In the genomic region with DNA sequence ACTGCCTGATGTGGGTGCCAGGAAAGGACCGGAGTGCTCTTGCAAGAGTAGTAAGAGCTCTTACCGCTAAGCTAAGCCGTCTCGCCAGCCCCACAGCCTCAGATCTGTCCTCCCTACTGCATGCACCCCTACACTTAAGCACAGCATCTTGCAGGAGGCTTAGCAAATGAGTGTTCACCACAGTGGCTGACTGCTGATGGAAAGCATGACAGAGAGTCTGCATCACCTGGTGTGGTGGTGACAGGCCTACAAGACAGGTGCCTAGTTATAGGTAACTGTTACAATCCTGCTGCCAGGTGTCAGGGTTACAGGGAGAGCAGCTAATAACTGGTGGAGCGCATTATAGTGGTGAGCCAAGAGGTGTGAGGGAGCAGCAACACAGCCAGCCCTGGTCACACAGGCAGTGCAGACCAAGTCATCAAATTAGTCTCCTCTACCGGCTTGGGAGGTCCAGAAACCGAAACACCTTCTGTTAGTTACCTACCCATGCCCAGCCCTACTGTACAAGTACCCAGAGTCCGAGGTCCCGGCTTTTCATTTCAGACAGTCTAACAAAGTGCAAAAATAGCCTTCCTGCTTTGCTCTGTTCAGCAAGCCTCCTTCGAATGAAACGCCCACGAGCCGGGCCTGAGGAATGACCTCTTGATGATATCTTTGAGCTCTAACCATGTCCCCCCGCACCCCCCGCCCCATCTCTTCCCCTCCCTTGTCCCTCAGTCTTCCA, we compare ENCODE assay signal across 9 mouse cellular contexts. TPM values are rescaled to one million over a fixed set of nuclear protein-coding genes. Genes with fewer than 3 reads are reported as not detected.
DNase-seq lines count a peak whose midpoint lies in the region; ATAC-seq and TF ChIP-seq lines count a peak whose summit lies in the region.
"Had no signal": no experiment of that assay in that cellular context is flagged by ENCODE, and none has a peak within 500 bp of the region (broad histone marks: within the 10 kb centered on the region; RNA-seq: fewer than 3 reads in every experiment).

No protein-coding gene starts in this region.

- no peak for DNase-seq in heart, adult 2 months
- DNase-seq in heart, postnatal 4 days, result no peak
- peak; percentile 56 for DNase-seq in brain, adult 2 months (ENCODE audit: low read depth, low spot score)
- DNase-seq in hindbrain, postnatal 0 days (ENCODE audit: low spot score), result peak; percentile 35
- DNase-seq in midbrain, embryonic 11.5 days (ENCODE audit: low spot score, missing footprints), result peak; percentile 94
- DNase-seq in ovary, postnatal 36 days (ENCODE audit: low spot score), result no peak
- DNase-seq in left cerebral cortex, postnatal 10 days (ENCODE audit: extremely low spot score in 1 of 2, low spot score in 2 of 2), result no peak
- DNase-seq in testis, postnatal 10 days (ENCODE audit: low spot score), result no peak

- H3K9me3 ChIP-seq in hindbrain, postnatal 0 days (ENCODE audit: low read length), result no peaks in the 10 kb centered on the region
- H3K9me3 ChIP-seq in midbrain, embryonic 11.5 days (ENCODE audit: control insufficient read depth, low read length), result no peaks in the 10 kb centered on the region
- H3K9me3 ChIP-seq: G1E had no signal

- peak overlapping the region; percentile 95 for H3K4me3 ChIP-seq in heart, adult 2 months
- H3K4me3 ChIP-seq in hindbrain, postnatal 0 days (ENCODE audit: low read length), result peak overlapping the region; percentile 84
- peak overlapping the region; percentile 70 for H3K4me3 ChIP-seq in midbrain, embryonic 11.5 days (ENCODE audit: low read depth, low read length)

- no peak for TF ChIP-seq EP300 in heart, adult 2 months (IDR thresholded peaks at IDR 0.05; ENCODE audit: insufficient read depth, low read depth, low read length)

- TF ChIP-seq POLR2A in heart, adult 2 months (IDR thresholded peaks at IDR 0.05; ENCODE audit: insufficient read depth, low read depth, low read length), result no peak

- peak overlapping the region; percentile 83 for H3K27ac ChIP-seq in heart, adult 2 months
- H3K27ac ChIP-seq in hindbrain, postnatal 0 days, result peak overlapping the region; percentile 86
- peak overlapping the region; percentile 83 for H3K27ac ChIP-seq in midbrain, embryonic 11.5 days (ENCODE audit: low read depth, low read length)

- 13% methylated on average over 15 of the region's 15 CpGs for WGBS in heart, adult 2 months
- 11% methylated on average over 15 of the region's 15 CpGs for WGBS in hindbrain, postnatal 0 days
- 15% methylated on average over 15 of the region's 15 CpGs for WGBS in midbrain, embryonic 11.5 days

- no peaks in the 10 kb centered on the region for H3K36me3 ChIP-seq in heart, adult 2 months (ENCODE audit: control insufficient read depth, insufficient read depth, low read length)
- H3K36me3 ChIP-seq in hindbrain, postnatal 0 days (ENCODE audit: insufficient read depth, low read length), result no peaks in the 10 kb centered on the region
- no peaks in the 10 kb centered on the region for H3K36me3 ChIP-seq in midbrain, embryonic 11.5 days (ENCODE audit: control insufficient read depth, insufficient read depth, low read length)
- H3K36me3 ChIP-seq: G1E had no signal

- H3K4me1 ChIP-seq in heart, adult 2 months (ENCODE audit: control insufficient read depth, insufficient read depth, low read length), result peaks cover 16% of the 10 kb centered on the region
- H3K4me1 ChIP-seq in hindbrain, postnatal 0 days (ENCODE audit: insufficient read depth, low read length), result peaks cover 26% of the 10 kb centered on the region
- H3K4me1 ChIP-seq in midbrain, embryonic 11.5 days (ENCODE audit: control insufficient read depth, insufficient read depth, low read length), result peaks cover 22% of the 10 kb centered on the region

- ATAC-seq in hindbrain, postnatal 0 days, result peak; percentile 27; the same call in 1 of the 2 replicates
- ATAC-seq in midbrain, embryonic 11.5 days (ENCODE audit: low FRiP score), result peak; percentile 10

- no peak for TF ChIP-seq CTCF in heart, adult 2 months (IDR thresholded peaks at IDR 0.05)
- no peak for TF ChIP-seq CTCF in hindbrain, postnatal 0 days (IDR thresholded peaks at IDR 0.05; ENCODE audit: low read depth)

- H3K9ac ChIP-seq in heart, adult 2 months (ENCODE audit: low read depth, low read length), result peak overlapping the region; percentile 75
- peak overlapping the region; percentile 81 for H3K9ac ChIP-seq in hindbrain, postnatal 0 days (replicated peaks; ENCODE audit: low read length)
- H3K9ac ChIP-seq in midbrain, embryonic 11.5 days (ENCODE audit: low read length), result peak overlapping the region; percentile 96

- H3K79me2 ChIP-seq in heart, adult 2 months (replicated peaks; ENCODE audit: control insufficient read depth, insufficient read depth, low read length), result peaks cover 1% of the 10 kb centered on the region; the same call in 1 of the 2 replicates

- no peaks in the 10 kb centered on the region for H3K27me3 ChIP-seq in heart, adult 2 months (ENCODE audit: control insufficient read depth, insufficient read depth, low read length)
- H3K27me3 ChIP-seq in hindbrain, postnatal 0 days (ENCODE audit: insufficient read depth, low read length), result no peaks in the 10 kb centered on the region
- no peaks in the 10 kb centered on the region; the same call in 1 of the 2 replicates for H3K27me3 ChIP-seq in midbrain, embryonic 11.5 days (ENCODE audit: control insufficient read depth, insufficient read depth, low read length)

- intact Hi-C loops in heart, adult 2 months (cut with DNase I), result loop anchor here (2.0 kb wide), 1 partner anchor 38 kb away; no protein-coding TSS in a partner anchor
- intact Hi-C loops in left cerebral cortex, postnatal 10 days (cut with DNase I), result loop anchor here (5.0 kb wide), 1 partner anchor 37 kb away; no protein-coding TSS in a partner anchor

- peak overlapping the region; percentile 96 for H3K4me2 ChIP-seq in hindbrain, postnatal 0 days (ENCODE audit: low read depth, low read length)
- H3K4me2 ChIP-seq in midbrain, embryonic 11.5 days, result peak overlapping the region; percentile 99

RNA-seq across cellular contexts. Expression of a gene that starts 0.8 kb away (rescaled TPM):
- total RNA-seq in heart, adult 2 months (2021), result 10 to 100 TPM; 19.5 to 20.0 TPM
- polyA plus RNA-seq in heart, adult 2 months (2012; rRNA removed), result 21.0 and 21.5 TPM in 2 replicates
- total RNA-seq in heart, postnatal 4 days (2021), result 10 to 100 TPM; 45.4 to 46.0 TPM
- total RNA-seq in hindbrain, postnatal 0 days (2014; rRNA removed), result 49.8 and 52.7 TPM in 2 replicates
- 20.8 and 23.5 TPM in 2 replicates for polyA plus RNA-seq in hindbrain, postnatal 0 days (2015; fragmentation: Nextera tagmentation; extraction: Ambion mirVana)
- 10.3 and 10.6 TPM in 2 replicates for polyA plus RNA-seq in midbrain, embryonic 11.5 days (2014; fragmentation: Nextera tagmentation; extraction: Ambion mirVana)
- total RNA-seq in left cerebral cortex, postnatal 10 days (2021), result 10 to 100 TPM; 26.0 to 26.6 TPM

RNA-seq across cellular contexts. Expression of a gene that starts 28.1 kb away (rescaled TPM):
- 10 to 100 TPM in 1 of 2 experiments, 1 to 10 TPM in 1; 9.8 to 11.4 TPM for total RNA-seq in heart, adult 2 months (2021)
- polyA plus RNA-seq in heart, adult 2 months (2012; rRNA removed), result 14.4 and 15.6 TPM in 2 replicates
- total RNA-seq in heart, postnatal 4 days (2021), result 10 to 100 TPM; 34.8 to 39.6 TPM
- 142 and 149 TPM in 2 replicates for total RNA-seq in hindbrain, postnatal 0 days (2014; rRNA removed)
- polyA plus RNA-seq in hindbrain, postnatal 0 days (2015; fragmentation: Nextera tagmentation; extraction: Ambion mirVana), result 318 and 348 TPM in 2 replicates
- polyA plus RNA-seq in midbrain, embryonic 11.5 days (2014; fragmentation: Nextera tagmentation; extraction: Ambion mirVana), result 51.4 and 53.8 TPM in 2 replicates
- 100 to 1,000 TPM; 862 to 881 TPM for total RNA-seq in left cerebral cortex, postnatal 10 days (2021)

Comparison
In these comparisons a context has a peak if more than half of its experiments do, and no peak if none do; other contexts are left out.
1. DNase-seq: peak in brain, adult 2 months (single experiment), hindbrain, postnatal 0 days (single experiment) and midbrain, embryonic 11.5 days (single experiment); none in heart, adult 2 months (0 of 2), heart, postnatal 4 days (single experiment), ovary, postnatal 36 days (single experiment), left cerebral cortex, postnatal 10 days (0 of 2) and testis, postnatal 10 days (single experiment).
2. Peak in every context shown above with its lines, with median percentiles within 50 percentile points of each other: H3K27ac ChIP-seq, H3K4me3 ChIP-seq and H3K9ac ChIP-seq.